Mouse (Mus musculus): ENCODE measurements around the gene Igfbpl1. TPM values are rescaled to one million over a fixed set of nuclear protein-coding genes. Genes with fewer than 3 reads are reported as not detected.
A peak's percentile ranks its signal among the peaks of the same experiment; 100 is the strongest.

Igfbpl1 gene
- polyA plus RNA-seq, 1 experiment from 2014 or later = 0.11 TPM

DNA sequence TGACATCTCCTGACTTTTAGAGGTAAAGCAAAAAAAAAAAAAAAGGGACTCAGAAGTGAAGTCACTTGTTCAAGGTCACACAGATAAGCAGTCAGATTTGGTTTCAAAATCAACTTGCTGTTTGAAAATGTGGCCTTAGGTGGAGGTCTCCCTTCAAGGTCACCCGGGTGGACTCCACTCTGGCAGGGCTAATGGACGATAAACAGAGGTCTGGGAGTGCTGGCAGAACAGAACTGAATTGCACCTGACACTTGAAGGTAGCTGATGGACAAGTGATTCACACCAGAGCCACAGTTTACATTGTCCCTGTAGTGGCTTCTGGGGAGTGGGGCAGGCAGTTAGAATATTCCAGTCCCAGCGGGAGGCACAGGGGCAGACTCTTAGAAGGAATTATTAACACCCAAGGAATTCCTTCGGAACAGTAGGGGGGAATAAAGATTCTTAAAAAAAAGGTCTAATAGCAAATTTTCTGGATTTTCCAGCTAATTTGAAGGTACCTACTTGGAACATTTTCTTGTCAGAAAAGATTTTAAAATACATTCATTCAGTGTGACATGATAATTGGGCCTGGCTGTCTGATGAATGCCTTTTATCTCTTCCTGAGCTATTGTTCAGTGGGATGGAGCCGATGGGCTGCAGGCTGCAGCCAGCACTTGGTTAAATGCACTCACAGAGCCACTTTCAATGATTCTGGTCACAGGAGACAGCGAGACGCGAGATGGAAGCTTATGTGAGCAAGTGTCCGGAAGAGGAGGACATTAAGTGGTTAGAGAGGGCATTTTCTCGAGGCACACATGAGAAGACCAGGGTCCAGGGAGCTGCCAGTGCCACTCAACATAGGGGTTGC lies 56.7 kb downstream of the Igfbpl1 start:
- WGBS = 38% methylated on average over 10 of the region's 10 CpGs
- Histone ChIP-seq H3K9me3 (ENCODE audit: low read depth, low read length) (no peaks in the 10 kb centered on the region), H3K27ac (ENCODE audit: low read depth) (no peak overlapping the region), H3K9ac (no peak overlapping the region), H3K36me3 (ENCODE audit: insufficient read depth) (no peaks in the 10 kb centered on the region), H3K4me2 (no peak overlapping the region), H3K27me3 (ENCODE audit: insufficient read depth, low read length) (peaks cover 6% of the 10 kb centered on the region; the same call in 1 of the 2 replicates), H3K4me1 (ENCODE audit: insufficient read depth) (peaks cover 33% of the 10 kb centered on the region), H3K4me3 (ENCODE audit: low read depth, low read length) (no peak overlapping the region)
- TF ChIP-seq CTCF (IDR thresholded peaks at IDR 0.05; ENCODE audit: low read depth) = no peak
- DNase-seq = no peak
- no peak for ATAC-seq (ENCODE audit: insufficient read depth)

DNA sequence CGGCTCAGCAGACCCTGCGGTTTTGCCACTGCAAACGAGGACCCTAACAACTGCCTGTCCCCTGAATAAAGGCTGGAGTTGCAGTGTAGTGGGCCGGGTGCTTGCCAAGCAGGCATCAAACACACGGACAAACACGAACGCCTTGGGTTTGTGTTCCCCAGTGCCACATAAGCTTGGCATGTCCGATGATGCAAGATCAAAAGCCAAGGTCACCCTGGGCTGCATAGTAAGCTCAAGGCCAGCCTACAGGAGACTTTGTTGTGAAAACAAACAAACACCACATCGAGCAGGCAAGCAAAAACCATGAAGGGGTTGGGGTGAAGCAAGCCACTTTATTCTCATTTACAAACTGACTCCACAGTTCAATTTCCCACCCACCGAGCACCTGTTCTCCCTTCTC lies 57.6 kb downstream of the Igfbpl1 start:
- H3K27me3 ChIP-seq (ENCODE audit: insufficient read depth, low read length) = peaks cover 10% of the 10 kb centered on the region
- no peak for ATAC-seq (ENCODE audit: insufficient read depth)

DNA sequence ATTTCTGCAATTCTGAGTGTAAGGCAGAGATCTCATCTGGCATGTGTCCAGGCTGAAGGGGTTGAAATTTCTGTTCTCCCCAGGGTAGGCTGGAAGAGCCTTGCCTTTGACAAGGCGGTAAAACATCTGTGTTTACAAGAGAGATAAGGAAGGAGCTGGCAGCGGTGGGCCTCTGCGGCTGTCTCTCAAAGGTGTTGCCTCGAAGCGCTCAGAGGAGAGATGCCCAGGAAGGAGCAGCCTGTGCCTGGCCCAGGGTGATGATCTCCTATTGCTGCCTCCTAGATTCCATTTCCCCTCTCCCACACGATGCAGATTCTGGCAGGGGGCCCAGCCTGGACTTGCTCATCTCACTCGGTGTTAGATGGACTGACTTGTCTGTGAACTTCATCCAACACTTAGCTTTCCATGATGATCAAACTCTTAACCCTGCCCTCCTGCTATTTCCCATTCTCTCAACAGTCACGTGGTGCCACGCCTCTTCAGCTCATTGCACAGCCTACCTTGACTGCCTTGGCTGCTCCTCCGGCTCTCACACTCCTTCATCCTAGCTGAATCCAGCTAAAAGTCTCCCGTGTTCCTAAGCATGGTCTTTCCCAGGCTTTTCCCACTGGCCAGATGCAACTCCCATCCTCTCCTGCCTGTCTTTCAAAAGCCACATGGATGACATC lies 58.7 kb downstream of the Igfbpl1 start:
- TF ChIP-seq CTCF (IDR thresholded peaks at IDR 0.05; ENCODE audit: low read depth) = 0 out of 2 replicates have a peak, but pooled peaks have one; percentile 1
- H3K27ac ChIP-seq (ENCODE audit: low read depth) = peak overlapping the region; percentile 52; the same call in 1 of the 2 replicates
- H3K4me2 ChIP-seq = 0 out of 2 replicates have a peak overlapping the region, but pooled peaks have one; percentile 1
- peak; percentile 84 for ATAC-seq (ENCODE audit: insufficient read depth)
- peaks cover 10% of the 10 kb centered on the region for H3K27me3 ChIP-seq (ENCODE audit: insufficient read depth, low read length)
- no peaks in the 10 kb centered on the region for H3K9me3 ChIP-seq (ENCODE audit: low read depth, low read length)
- H3K9ac ChIP-seq = no peak overlapping the region
- DNase-seq = peak; percentile 93
- H3K36me3 ChIP-seq (ENCODE audit: insufficient read depth) = no peaks in the 10 kb centered on the region
- 8% methylated on average over 11 of the region's 11 CpGs for WGBS
- no peak overlapping the region for H3K4me3 ChIP-seq (ENCODE audit: low read depth, low read length)
- H3K4me1 ChIP-seq (ENCODE audit: insufficient read depth) = peaks cover 46% of the 10 kb centered on the region

More for the DNA sequence above, 57.6 kb downstream of the Igfbpl1 start:
- WGBS = 37% methylated on average over 10 of the region's 10 CpGs
- TF ChIP-seq CTCF (IDR thresholded peaks at IDR 0.05; ENCODE audit: low read depth) = no peak
- Histone ChIP-seq H3K4me3 (ENCODE audit: low read depth, low read length) (no peak overlapping the region), H3K27ac (ENCODE audit: low read depth) (0 out of 2 replicates have a peak overlapping the region, but pooled peaks have one; percentile 52), H3K9me3 (ENCODE audit: low read depth, low read length) (no peaks in the 10 kb centered on the region), H3K9ac (no peak overlapping the region), H3K4me2 (no peak overlapping the region), H3K36me3 (ENCODE audit: insufficient read depth) (no peaks in the 10 kb centered on the region), H3K4me1 (ENCODE audit: insufficient read depth) (peaks cover 39% of the 10 kb centered on the region)
- no peak for DNase-seq

DNA sequence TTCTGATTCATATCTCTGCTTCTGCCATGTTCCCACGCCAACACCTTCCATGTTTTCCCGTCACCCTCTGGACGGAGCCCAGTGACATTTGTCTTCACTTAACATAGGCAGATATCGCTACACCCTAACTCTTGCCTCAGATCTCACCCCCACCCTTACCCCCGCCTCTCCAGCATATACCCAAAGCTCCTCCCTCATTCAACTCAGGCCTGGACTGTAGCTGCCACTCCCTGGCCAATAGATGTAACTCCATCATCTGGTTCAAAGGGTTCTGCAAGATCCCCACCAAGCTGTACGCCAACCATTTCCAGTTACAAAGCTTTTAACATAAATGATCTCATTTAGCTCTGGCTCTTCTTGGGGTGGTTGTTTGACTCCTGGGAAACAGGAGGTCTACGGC lies 59.9 kb downstream of the Igfbpl1 start:
- Histone ChIP-seq H3K4me1 (ENCODE audit: insufficient read depth) (peaks cover 46% of the 10 kb centered on the region), H3K4me2 (no peak overlapping the region), H3K4me3 (ENCODE audit: low read depth, low read length) (no peak overlapping the region), H3K9ac (no peak overlapping the region), H3K9me3 (ENCODE audit: low read depth, low read length) (no peaks in the 10 kb centered on the region), H3K36me3 (ENCODE audit: insufficient read depth) (no peaks in the 10 kb centered on the region), H3K27me3 (ENCODE audit: insufficient read depth, low read length) (peaks cover 10% of the 10 kb centered on the region), H3K27ac (ENCODE audit: low read depth) (no peak overlapping the region)
- DNase-seq (peak; percentile 66), ATAC-seq (ENCODE audit: insufficient read depth) (peak; percentile 37; the same call in 1 of the 2 replicates)
- 44% methylated on average over 7 of the region's 7 CpGs for WGBS
- peak; percentile 66 for TF ChIP-seq CTCF (IDR thresholded peaks at IDR 0.05; ENCODE audit: low read depth)

DNA sequence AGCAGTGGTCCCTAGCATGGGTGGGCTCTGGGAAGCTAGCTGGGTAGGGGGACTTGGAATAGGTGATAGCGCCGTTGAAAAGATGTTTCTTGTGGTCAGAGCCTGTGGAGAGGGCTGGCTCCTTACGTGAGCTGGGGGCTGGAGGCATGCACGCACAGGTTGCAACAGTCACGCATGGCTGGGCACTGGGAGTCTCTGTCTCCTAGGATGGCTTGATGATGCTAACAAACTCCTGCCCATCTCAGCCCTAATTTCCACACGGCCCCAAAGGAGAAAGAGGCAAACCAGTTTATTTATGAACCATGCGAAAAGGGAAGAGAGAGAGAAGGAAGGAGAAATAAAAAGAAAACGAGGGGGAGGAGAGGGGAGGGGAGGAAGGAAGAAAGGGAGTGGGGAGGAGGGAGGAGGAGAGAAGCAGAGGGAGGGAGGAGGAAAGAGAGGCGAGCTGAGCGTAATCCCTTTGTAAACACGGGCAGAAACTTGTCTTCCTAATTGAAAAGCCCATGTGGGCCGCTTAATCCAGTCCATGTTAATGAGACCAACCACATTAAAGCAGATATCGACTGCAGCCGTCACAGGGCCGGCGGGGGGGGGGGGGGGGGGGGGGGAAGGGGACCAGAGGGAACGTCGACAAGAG lies 61.0 kb downstream of the Igfbpl1 start:
- Histone ChIP-seq H3K4me3 (ENCODE audit: low read depth, low read length) (no peak overlapping the region), H3K9ac (peak overlapping the region; percentile 18; the same call in 1 of the 2 replicates), H3K4me2 (peak overlapping the region; percentile 43), H3K9me3 (ENCODE audit: low read depth, low read length) (no peaks in the 10 kb centered on the region), H3K36me3 (ENCODE audit: insufficient read depth) (no peaks in the 10 kb centered on the region), H3K27ac (ENCODE audit: low read depth) (no peak overlapping the region), H3K4me1 (ENCODE audit: insufficient read depth) (peaks cover 46% of the 10 kb centered on the region), H3K27me3 (ENCODE audit: insufficient read depth, low read length) (peaks cover 10% of the 10 kb centered on the region)
- TF ChIP-seq CTCF (IDR thresholded peaks at IDR 0.05; ENCODE audit: low read depth) = no peak
- WGBS = 5% methylated on average over 15 of the region's 18 CpGs
- DNase-seq (no peak), ATAC-seq (ENCODE audit: insufficient read depth) (no peak)

DNA sequence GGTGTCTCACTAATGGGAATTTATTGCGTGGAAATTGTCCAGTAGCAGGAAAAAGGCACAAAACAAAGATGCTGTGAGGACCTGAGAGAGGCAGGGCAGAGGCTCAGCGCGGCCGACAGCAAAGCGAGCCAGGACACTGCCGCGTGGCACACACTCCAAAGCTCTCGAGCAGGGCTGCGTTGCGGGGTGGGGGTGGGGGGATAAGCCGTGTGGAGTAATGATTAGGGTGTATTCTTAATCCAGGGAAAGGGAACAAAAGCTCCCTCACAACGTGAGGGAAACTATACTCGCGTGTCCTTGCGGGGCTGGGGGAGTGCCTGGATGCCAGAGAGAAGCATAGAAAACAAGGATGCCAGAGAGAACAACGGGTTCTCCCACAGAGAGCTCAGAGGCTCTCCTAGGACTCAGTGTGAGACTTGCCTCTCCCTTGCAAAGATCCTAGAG lies 61.6 kb downstream of the Igfbpl1 start:
- DNase-seq = no peak
- no peak for ATAC-seq (ENCODE audit: insufficient read depth)
- Histone ChIP-seq H3K4me3 (ENCODE audit: low read depth, low read length) (no peak overlapping the region), H3K9ac (peak overlapping the region; percentile 18; the same call in 1 of the 2 replicates), H3K27ac (ENCODE audit: low read depth) (no peak overlapping the region), H3K36me3 (ENCODE audit: insufficient read depth) (no peaks in the 10 kb centered on the region), H3K27me3 (ENCODE audit: insufficient read depth, low read length) (peaks cover 10% of the 10 kb centered on the region), H3K9me3 (ENCODE audit: low read depth, low read length) (no peaks in the 10 kb centered on the region), H3K4me1 (ENCODE audit: insufficient read depth) (peaks cover 46% of the 10 kb centered on the region), H3K4me2 (peak overlapping the region; percentile 43)
- 7% methylated on average over 16 of the region's 16 CpGs for WGBS
- no peak for TF ChIP-seq CTCF (IDR thresholded peaks at IDR 0.05; ENCODE audit: low read depth)

Measured in lung, embryonic 14.5 days (tissue).